Mouse (Mus musculus): ENCODE data around the gene Adamts9. TPM values are rescaled to one million over a fixed set of nuclear protein-coding genes. Genes with fewer than 3 reads are reported as not detected.

Gene Adamts9
- total and polyA plus RNA-seq, 2 experiments from 2014 or later = 2.0 to 9.4 TPM

DNA sequence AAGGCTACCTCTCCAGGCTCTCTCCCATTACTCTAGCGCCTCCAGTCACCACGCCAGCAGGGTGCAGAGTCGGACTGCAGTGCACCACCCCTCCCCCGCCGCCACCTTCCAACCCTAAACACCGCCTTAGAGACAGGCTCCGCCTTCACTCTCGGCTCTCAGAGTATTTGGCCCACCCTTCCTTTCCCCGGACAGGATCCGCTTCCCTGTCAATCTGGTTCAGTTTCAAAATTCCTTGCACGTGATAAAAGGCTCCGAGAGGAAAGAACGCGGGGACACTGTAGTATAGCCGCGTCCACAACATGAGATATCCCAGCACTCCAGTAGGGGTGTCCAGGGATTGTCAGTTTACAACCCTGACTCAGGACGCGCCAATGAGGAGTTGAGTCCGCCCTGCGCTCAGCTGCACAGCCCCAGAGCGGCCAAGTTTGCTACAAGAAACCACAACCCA, 2.0 kb downstream of the Adamts9 start:
- TF ChIP-seq CTCF (IDR thresholded peaks at IDR 0.05) = peak; percentile 58
- WGBS = under 1% methylated on average over 21 of the region's 21 CpGs
- H3K4me3 ChIP-seq (ENCODE audit: low read depth, low read length) = peak overlapping the region; percentile 57
- H3K4me1 ChIP-seq (ENCODE audit: insufficient read depth, low read length) = peaks cover 21% of the 10 kb centered on the region; the same call in 1 of the 2 replicates
- H3K9me3 ChIP-seq (ENCODE audit: low read length) = no peaks in the 10 kb centered on the region
- no peak overlapping the region for H3K9ac ChIP-seq (replicated peaks; ENCODE audit: low read length, poor library complexity, severe bottlenecking)
- H3K36me3 ChIP-seq (ENCODE audit: insufficient read depth, low read length) = no peaks in the 10 kb centered on the region
- ATAC-seq (ENCODE audit: low FRiP score) (peak; percentile 68), DNase-seq (ENCODE audit: low spot score) (peak; percentile 77)
- peaks cover 45% of the 10 kb centered on the region for H3K27me3 ChIP-seq (ENCODE audit: insufficient read depth, low read length)
- peak overlapping the region; percentile 88 for H3K4me2 ChIP-seq (ENCODE audit: low read depth, low read length, poor library complexity, severe bottlenecking)
- no peak overlapping the region for H3K27ac ChIP-seq (ENCODE audit: low read depth, low read length)

GRCm38 (mm10) chr6:92940191-92941131, 2.8 kb downstream of the Adamts9 start:
- no peak for TF ChIP-seq CTCF (IDR thresholded peaks at IDR 0.05)
- peak overlapping the region; percentile 88 for H3K4me2 ChIP-seq (ENCODE audit: low read depth, low read length, poor library complexity, severe bottlenecking)
- H3K27me3 ChIP-seq (ENCODE audit: insufficient read depth, low read length) = peaks cover 42% of the 10 kb centered on the region
- H3K27ac ChIP-seq (ENCODE audit: low read depth, low read length) = no peak overlapping the region
- no peaks in the 10 kb centered on the region for H3K36me3 ChIP-seq (ENCODE audit: insufficient read depth, low read length)
- peak overlapping the region; percentile 57 for H3K4me3 ChIP-seq (ENCODE audit: low read depth, low read length)
- 0 out of 2 replicates have a peak overlapping the region, but pooled peaks have one; percentile 33 for H3K9ac ChIP-seq (replicated peaks; ENCODE audit: low read length, poor library complexity, severe bottlenecking)
- ATAC-seq (ENCODE audit: low FRiP score) = no peak
- 2% methylated on average over 37 of the region's 37 CpGs for WGBS
- DNase-seq (ENCODE audit: low spot score) = peak; percentile 26
- no peaks in the 10 kb centered on the region for H3K9me3 ChIP-seq (ENCODE audit: low read length)
- peaks cover 21% of the 10 kb centered on the region; the same call in 1 of the 2 replicates for H3K4me1 ChIP-seq (ENCODE audit: insufficient read depth, low read length)

- Histone ChIP-seq H3K4me1 (ENCODE audit: insufficient read depth, low read length) (no peaks in the 10 kb centered on the region), H3K9me3 (ENCODE audit: low read length) (no peaks in the 10 kb centered on the region), H3K9ac (replicated peaks; ENCODE audit: low read length, poor library complexity, severe bottlenecking) (no peak overlapping the region), H3K36me3 (ENCODE audit: insufficient read depth, low read length) (no peaks in the 10 kb centered on the region), H3K4me3 (ENCODE audit: low read depth, low read length) (no peak overlapping the region), H3K27ac (ENCODE audit: low read depth, low read length) (no peak overlapping the region), H3K4me2 (ENCODE audit: low read depth, low read length, poor library complexity, severe bottlenecking) (no peak overlapping the region), H3K27me3 (ENCODE audit: insufficient read depth, low read length) (no peaks in the 10 kb centered on the region)
- WGBS = 91% methylated on average over 5 of the region's 5 CpGs
- TF ChIP-seq CTCF (IDR thresholded peaks at IDR 0.05) = no peak
- no peak for ATAC-seq (ENCODE audit: low FRiP score)
- no peak for DNase-seq (ENCODE audit: low spot score)
Measured at GRCm38 (mm10) chr6:92928261-92928660, 15.0 kb downstream of the Adamts9 start.

DNA sequence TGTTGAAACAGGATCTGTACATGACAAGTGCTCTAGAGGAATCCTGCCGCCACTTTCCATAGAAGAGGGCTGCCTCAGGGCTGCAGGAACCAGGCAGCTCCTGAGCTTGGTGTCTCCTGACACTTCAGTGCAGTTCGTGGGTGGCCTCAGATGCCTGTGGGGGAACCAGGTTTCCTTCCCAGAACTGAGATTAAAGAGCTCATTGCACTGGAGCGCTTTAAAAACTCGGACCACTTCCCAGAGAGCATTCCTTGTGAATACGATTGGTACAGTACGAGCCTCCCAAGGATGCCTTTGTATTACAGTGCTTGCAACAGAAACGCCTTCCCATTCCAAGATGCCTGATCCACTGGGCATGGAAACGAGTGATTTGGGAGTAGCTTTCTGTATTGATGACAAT, 18.8 kb downstream of the Adamts9 start:
- no peak overlapping the region for H3K4me2 ChIP-seq (ENCODE audit: low read depth, low read length, poor library complexity, severe bottlenecking)
- H3K4me3 ChIP-seq (ENCODE audit: low read depth, low read length) = no peak overlapping the region
- H3K9me3 ChIP-seq (ENCODE audit: low read length) = no peaks in the 10 kb centered on the region
- no peak for ATAC-seq (ENCODE audit: low FRiP score)
- DNase-seq (ENCODE audit: low spot score) = no peak
- no peaks in the 10 kb centered on the region for H3K36me3 ChIP-seq (ENCODE audit: insufficient read depth, low read length)
- no peaks in the 10 kb centered on the region for H3K27me3 ChIP-seq (ENCODE audit: insufficient read depth, low read length)
- no peak overlapping the region for H3K27ac ChIP-seq (ENCODE audit: low read depth, low read length)
- H3K4me1 ChIP-seq (ENCODE audit: insufficient read depth, low read length) = no peaks in the 10 kb centered on the region
- H3K9ac ChIP-seq (replicated peaks; ENCODE audit: low read length, poor library complexity, severe bottlenecking) = no peak overlapping the region
- 59% methylated on average over 8 of the region's 8 CpGs for WGBS
- no peak for TF ChIP-seq CTCF (IDR thresholded peaks at IDR 0.05)

- no peak for TF ChIP-seq CTCF (IDR thresholded peaks at IDR 0.05)
- H3K27ac ChIP-seq (ENCODE audit: low read depth, low read length) = no peak overlapping the region
- H3K36me3 ChIP-seq (ENCODE audit: insufficient read depth, low read length) = no peaks in the 10 kb centered on the region
- WGBS = 58% methylated on average over 4 of the region's 4 CpGs
- H3K9me3 ChIP-seq (ENCODE audit: low read length) = no peaks in the 10 kb centered on the region
- no peak overlapping the region for H3K4me2 ChIP-seq (ENCODE audit: low read depth, low read length, poor library complexity, severe bottlenecking)
- no peaks in the 10 kb centered on the region for H3K27me3 ChIP-seq (ENCODE audit: insufficient read depth, low read length)
- DNase-seq (ENCODE audit: low spot score) = no peak
- no peak for ATAC-seq (ENCODE audit: low FRiP score)
- no peak overlapping the region for H3K9ac ChIP-seq (replicated peaks; ENCODE audit: low read length, poor library complexity, severe bottlenecking)
- no peak overlapping the region for H3K4me3 ChIP-seq (ENCODE audit: low read depth, low read length)
- no peaks in the 10 kb centered on the region for H3K4me1 ChIP-seq (ENCODE audit: insufficient read depth, low read length)
Measured at GRCm38 (mm10) chr6:92921843-92922242, 21.4 kb downstream of the Adamts9 start.
